Mouse (Mus musculus) WW6 (cell line): ENCODE results near the gene Ncapd3.

ENCODE experiments used
- DNase-seq: peaks from one replicate; pipeline ENCODE4 v3.0.0-alpha.2; 2013; ENCODE audit warnings: low read depth, low spot score

Ncapd3 gene

GRCm38 (mm10) chr9:27122963-27123362 lies 93.0 kb downstream of the Ncapd3 start:
- no peak for DNase-seq

GRCm38 (mm10) chr9:27123947-27124346 lies 94.0 kb downstream of the Ncapd3 start:
- no peak for DNase-seq

- DNase-seq, result no peak
Measured at GRCm38 (mm10) chr9:27125450-27125849, 95.5 kb downstream of the Ncapd3 start.

GRCm38 (mm10) chr9:27126543-27126942 lies 96.6 kb downstream of the Ncapd3 start:
- DNase-seq, result no peak

- no peak for DNase-seq
Measured at GRCm38 (mm10) chr9:27128629-27129028, 98.7 kb downstream of the Ncapd3 start.

- no peak for DNase-seq
Measured at GRCm38 (mm10) chr9:27134410-27134809, 104.4 kb downstream of the Ncapd3 start.

- DNase-seq, result no peak
Measured at GRCm38 (mm10) chr9:27135372-27135771, 105.4 kb downstream of the Ncapd3 start.

GRCm38 (mm10) chr9:27136651-27137050 lies 106.7 kb downstream of the Ncapd3 start:
- no peak for DNase-seq

- DNase-seq, result no peak
Measured at GRCm38 (mm10) chr9:27140432-27141065, 110.6 kb downstream of the Ncapd3 start.

- DNase-seq, result no peak
Measured at GRCm38 (mm10) chr9:27144271-27144840, 114.4 kb downstream of the Ncapd3 start.
